In genomic region chr8:90490734-90491441, GRCm38 (mm10) we compare ENCODE assay signal across 13 mouse cellular contexts.
A peak's percentile ranks its signal among the peaks of the same experiment; 100 is the strongest.
DNase-seq lines count a peak whose midpoint lies in the region; ATAC-seq and TF ChIP-seq lines count a peak whose summit lies in the region.
"Had no signal": no experiment of that assay in that cellular context is flagged by ENCODE, and none has a peak within 500 bp of the region (broad histone marks: within the 10 kb centered on the region; RNA-seq: fewer than 3 reads in every experiment).

No protein-coding gene starts in this region.

- H3K27ac ChIP-seq in heart, postnatal 0 days (ENCODE audit: low read depth), result no peak overlapping the region
- H3K27ac ChIP-seq in forebrain, embryonic 14.5 days (ENCODE audit: low read depth, low read length), result no peak overlapping the region
- peak overlapping the region; percentile 44 for H3K27ac ChIP-seq in hindbrain, embryonic 13.5 days
- peak overlapping the region; percentile 40; the same call in 1 of the 2 replicates for H3K27ac ChIP-seq in midbrain, embryonic 16.5 days (ENCODE audit: low read length)
- H3K27ac ChIP-seq: liver, embryonic 13.5 days had no signal

- TF ChIP-seq EP300 in heart, postnatal 0 days (IDR thresholded peaks at IDR 0.05; ENCODE audit: low read depth), result no peak

- H3K9me3 ChIP-seq in heart, postnatal 0 days (replicated peaks; ENCODE audit: control insufficient read depth, low read length), result no peaks in the 10 kb centered on the region
- no peaks in the 10 kb centered on the region for H3K9me3 ChIP-seq in forebrain, embryonic 14.5 days (replicated peaks; ENCODE audit: control insufficient read depth, low read length)
- no peaks in the 10 kb centered on the region for H3K9me3 ChIP-seq in hindbrain, embryonic 13.5 days
- H3K9me3 ChIP-seq in midbrain, embryonic 16.5 days (replicated peaks; ENCODE audit: control insufficient read depth, low read length, poor library complexity, severe bottlenecking), result no peaks in the 10 kb centered on the region
- H3K9me3 ChIP-seq: liver, embryonic 13.5 days had no signal

- H3K4me1 ChIP-seq in heart, postnatal 0 days (ENCODE audit: control insufficient read depth, insufficient read depth), result no peaks in the 10 kb centered on the region
- H3K4me1 ChIP-seq in forebrain, embryonic 14.5 days (ENCODE audit: control insufficient read depth, insufficient read depth, low read length), result peaks cover 28% of the 10 kb centered on the region
- H3K4me1 ChIP-seq in hindbrain, embryonic 13.5 days (replicated peaks), result peaks cover 48% of the 10 kb centered on the region
- H3K4me1 ChIP-seq in midbrain, embryonic 16.5 days (ENCODE audit: control insufficient read depth, insufficient read depth, low read length), result peaks cover 29% of the 10 kb centered on the region
- H3K4me1 ChIP-seq: liver, embryonic 13.5 days had no signal

- no peak for DNase-seq in heart, postnatal 0 days (ENCODE audit: low spot score)
- no peak for DNase-seq in heart, adult 8-10 months (ENCODE audit: low spot score)
- peak; percentile 51 for DNase-seq in forebrain, embryonic 14.5 days (ENCODE audit: low spot score)
- no peak for DNase-seq in layer of hippocampus, postnatal 14 days (ENCODE audit: low spot score in 2 of 2)
- DNase-seq in urinary bladder, adult 2 months (ENCODE audit: low spot score), result no peak
- DNase-seq: adrenal gland, adult 2 months; left cerebral cortex, postnatal 4 days; liver, embryonic 13.5 days; lung, postnatal 36 days; spleen, adult 18-20 months had no signal

- ATAC-seq in heart, postnatal 0 days (ENCODE audit: insufficient read depth, low read depth), result no peak
- ATAC-seq in forebrain, embryonic 14.5 days, result peak; percentile 42; the same call in 1 of the 2 replicates
- 0 out of 2 replicates have a peak, but pooled peaks have one; percentile 62 for ATAC-seq in hindbrain, embryonic 13.5 days (ENCODE audit: low FRiP score)
- ATAC-seq in midbrain, embryonic 16.5 days, result peak; percentile 72
- no peak for ATAC-seq in megakaryocyte, adult 5-6 weeks (ENCODE audit: poor library complexity, severe bottlenecking)

- 51% methylated on average over 17 of the region's 17 CpGs for WGBS in heart, postnatal 0 days
- WGBS in forebrain, embryonic 14.5 days, result 45% methylated on average over 17 of the region's 17 CpGs
- 48% methylated on average over 17 of the region's 17 CpGs for WGBS in hindbrain, embryonic 13.5 days
- WGBS in midbrain, embryonic 16.5 days, result 42% methylated on average over 17 of the region's 17 CpGs

- H3K9ac ChIP-seq in heart, postnatal 0 days (replicated peaks; ENCODE audit: low read depth, low read length), result no peak overlapping the region
- no peak overlapping the region for H3K9ac ChIP-seq in forebrain, embryonic 14.5 days (ENCODE audit: low read length)
- no peak overlapping the region for H3K9ac ChIP-seq in hindbrain, embryonic 13.5 days
- no peak overlapping the region for H3K9ac ChIP-seq in midbrain, embryonic 16.5 days (ENCODE audit: low read depth, low read length)
- H3K9ac ChIP-seq: liver, embryonic 13.5 days had no signal

- peak overlapping the region; percentile 36 for H3K4me2 ChIP-seq in heart, postnatal 0 days (ENCODE audit: low read depth, low read length)
- H3K4me2 ChIP-seq in forebrain, embryonic 14.5 days (ENCODE audit: low read length), result peak overlapping the region; percentile 16; the same call in 1 of the 2 replicates
- H3K4me2 ChIP-seq in hindbrain, embryonic 13.5 days, result peak overlapping the region; percentile 17; the same call in 1 of the 2 replicates
- peak overlapping the region; percentile 33 for H3K4me2 ChIP-seq in midbrain, embryonic 16.5 days (ENCODE audit: low read length)
- H3K4me2 ChIP-seq: liver, embryonic 13.5 days had no signal

- H3K4me3 ChIP-seq in heart, postnatal 0 days (ENCODE audit: low read depth, low read length), result no peak overlapping the region
- no peak overlapping the region for H3K4me3 ChIP-seq in forebrain, embryonic 14.5 days (ENCODE audit: low read depth, low read length)
- H3K4me3 ChIP-seq in hindbrain, embryonic 13.5 days, result no peak overlapping the region
- H3K4me3 ChIP-seq in midbrain, embryonic 16.5 days (ENCODE audit: low read depth, low read length), result no peak overlapping the region
- H3K4me3 ChIP-seq: liver, embryonic 13.5 days had no signal

- H3K36me3 ChIP-seq in heart, postnatal 0 days (replicated peaks; ENCODE audit: control insufficient read depth, insufficient read depth, low read length), result no peaks in the 10 kb centered on the region
- no peaks in the 10 kb centered on the region for H3K36me3 ChIP-seq in forebrain, embryonic 14.5 days (ENCODE audit: control insufficient read depth, insufficient read depth, low read length)
- H3K36me3 ChIP-seq in hindbrain, embryonic 13.5 days, result no peaks in the 10 kb centered on the region
- no peaks in the 10 kb centered on the region for H3K36me3 ChIP-seq in midbrain, embryonic 16.5 days (ENCODE audit: control insufficient read depth, insufficient read depth, low read length)
- H3K36me3 ChIP-seq: liver, embryonic 13.5 days had no signal

- no peaks in the 10 kb centered on the region for H3K27me3 ChIP-seq in heart, postnatal 0 days (ENCODE audit: control insufficient read depth, insufficient read depth, low read length)
- H3K27me3 ChIP-seq in forebrain, embryonic 14.5 days (replicated peaks; ENCODE audit: control insufficient read depth, insufficient read depth, low read length), result no peaks in the 10 kb centered on the region
- H3K27me3 ChIP-seq in hindbrain, embryonic 13.5 days, result no peaks in the 10 kb centered on the region
- no peaks in the 10 kb centered on the region for H3K27me3 ChIP-seq in midbrain, embryonic 16.5 days (ENCODE audit: control insufficient read depth, insufficient read depth, low read depth, low read length)
- H3K27me3 ChIP-seq: liver, embryonic 13.5 days had no signal

- TF ChIP-seq CTCF in heart, postnatal 0 days (IDR thresholded peaks at IDR 0.05; ENCODE audit: low read depth), result no peak

Comparison
In these comparisons a context has a peak if more than half of its experiments do, and no peak if none do; other contexts are left out.
1. ATAC-seq: peak in forebrain, embryonic 14.5 days (single experiment), hindbrain, embryonic 13.5 days (single experiment) and midbrain, embryonic 16.5 days (single experiment); none in heart, postnatal 0 days (single experiment) and megakaryocyte, adult 5-6 weeks (single experiment).
2. H3K27ac ChIP-seq: peak in hindbrain, embryonic 13.5 days (single experiment) and midbrain, embryonic 16.5 days (single experiment); none in heart, postnatal 0 days (single experiment) and forebrain, embryonic 14.5 days (single experiment).
3. Peak in every context shown above with its lines, with median percentiles within 50 percentile points of each other: H3K4me2 ChIP-seq.